Mouse (Mus musculus) CH12.LX (cell line): ENCODE measurements at regions not wholly inside any gene's neighbourhood (a gene's known extent, or its start where the extent isn't known, plus 50 kb on each side); places are given as distances from the start of the nearest gene placed in this dataset.

Experiments used
- DNase-seq: peaks from one replicate; pipeline ENCODE4 v3.0.0-alpha.2; 2013; ENCODE audit errors: extremely low read depth
- H3K27ac ChIP-seq: 2 replicates; pipeline ENCODE4 v1.5.1; 2012; ENCODE audit warnings: low read depth, mild to moderate bottlenecking, control low read depth, moderate library complexity; ENCODE audit not compliant: insufficient read depth
- H3K27me3 ChIP-seq: replicated peaks from 2 replicates; pipeline ENCODE3; 2012; ENCODE audit warnings: inconsistent platforms
- H3K36me3 ChIP-seq, 2 experiments: replicated peaks in 1 of 2; 2 replicates each; pipeline versions ENCODE3 to v1.6.1; 2012; ENCODE audit warnings: inconsistent platforms in 1 of 2, low read length in 1 of 2, mild to moderate bottlenecking in 1 of 2, mixed read lengths in 1 of 2, moderate library complexity in 1 of 2; ENCODE audit not compliant: control insufficient read depth in 1 of 2, insufficient read depth in 1 of 2
- H3K4me1 ChIP-seq, 2 experiments: 2 replicates each; pipeline ENCODE4 v1.6.1; 2012; ENCODE audit warnings: inconsistent platforms in 1 of 2, moderate library complexity in 1 of 2; ENCODE audit not compliant: insufficient read depth in 2 of 2, control insufficient read depth in 1 of 2
- H3K4me2 ChIP-seq: 2 replicates; pipeline ENCODE4 v1.6.1; 2012; ENCODE audit warnings: low read depth, mild to moderate bottlenecking, control low read depth; ENCODE audit not compliant: poor library complexity, insufficient read depth, severe bottlenecking
- H3K4me3 ChIP-seq, 3 experiments: fragments of 150-350 bp in 1 of 3; sonication (generic) in 1 of 3; replicated peaks in 1 of 3; 2 replicates each; pipeline versions ENCODE3 to v1.5.1; 2011 to 2012; ENCODE audit warnings: low read depth in 2 of 3, low read length in 2 of 3, mild to moderate bottlenecking in 2 of 3, moderate library complexity in 2 of 3, control low read depth in 1 of 3, improper control_type of control experiment in 1 of 3, inconsistent platforms in 1 of 3, mixed read lengths in 1 of 3; ENCODE audit not compliant: poor library complexity in 1 of 3
- H3K79me2 ChIP-seq: replicated peaks from 2 replicates; pipeline ENCODE4 v1.6.1; 2012; ENCODE audit warnings: mild to moderate bottlenecking, moderate library complexity; ENCODE audit not compliant: control insufficient read depth, poor library complexity, insufficient read depth, severe bottlenecking; ENCODE audit errors: extremely low read depth
- H3K9ac ChIP-seq: 2 replicates; pipeline ENCODE4 v1.6.1; 2012; ENCODE audit warnings: low read depth, mild to moderate bottlenecking, control low read depth, moderate library complexity; ENCODE audit not compliant: insufficient read depth
- H3K9me3 ChIP-seq: replicated peaks from 2 replicates; pipeline ENCODE3; 2012; ENCODE audit warnings: low read length, inconsistent platforms, mixed read lengths
- CTCF ChIP-seq, 2 experiments: IDR thresholded peaks in 1 of 2; conservative IDR thresholded peaks in 1 of 2; 2 replicates each; pipeline ENCODE4 v1.5.1; 2011 to 2012; ENCODE audit warnings: low read depth in 2 of 2, low read length in 2 of 2, improper control_type of control experiment in 1 of 2, inconsistent platforms in 1 of 2, mild to moderate bottlenecking in 1 of 2, moderate library complexity in 1 of 2
- E2F4 ChIP-seq: IDR thresholded peaks from 2 replicates; pipeline ENCODE4 v1.6.1; 2011; ENCODE audit warnings: low read depth, low read length, improper control_type of control experiment; ENCODE audit not compliant: insufficient replicate concordance
- EP300 ChIP-seq: IDR thresholded peaks from 2 replicates; pipeline ENCODE4 v1.6.1; 2011; ENCODE audit warnings: low read length, improper control_type of control experiment
- GABPA ChIP-seq: IDR thresholded peaks from 2 replicates; pipeline ENCODE4 v1.6.1; 2012; ENCODE audit warnings: low read depth, low read length, improper control_type of control experiment, inconsistent platforms; ENCODE audit not compliant: insufficient replicate concordance
- IRF4 ChIP-seq: IDR thresholded peaks from 2 replicates; pipeline ENCODE4 v1.6.1; 2014; ENCODE audit warnings: low read depth, mild to moderate bottlenecking, inconsistent platforms, low read length, improper control_type of control experiment
- MAZ ChIP-seq: IDR thresholded peaks from 2 replicates; pipeline ENCODE4 v1.6.1; 2012; ENCODE audit warnings: low read depth, mild to moderate bottlenecking, inconsistent platforms, low read length, improper control_type of control experiment, moderate library complexity
- RAD21 ChIP-seq: IDR thresholded peaks from 2 replicates; pipeline ENCODE4 v1.6.1; 2011; ENCODE audit warnings: low read depth, mild to moderate bottlenecking, low read length, improper control_type of control experiment, moderate library complexity
- SMC3 ChIP-seq: IDR thresholded peaks from 2 replicates; pipeline ENCODE4 v1.6.1; 2011; ENCODE audit warnings: low read depth, low read length, improper control_type of control experiment
- TBP ChIP-seq: conservative IDR thresholded peaks from 2 replicates; pipeline ENCODE4 v1.6.1; 2011; ENCODE audit warnings: low read depth, low read length, improper control_type of control experiment
- TCF12 ChIP-seq: IDR thresholded peaks from 2 replicates; pipeline ENCODE4 v1.6.1; 2014; ENCODE audit warnings: low read depth, mild to moderate bottlenecking, inconsistent platforms, low read length, improper control_type of control experiment
- ZC3H11A ChIP-seq: IDR thresholded peaks from 2 replicates; pipeline ENCODE4 v1.6.1; 2012; ENCODE audit warnings: low read depth, mild to moderate bottlenecking, inconsistent platforms, low read length, improper control_type of control experiment
- dilution Hi-C: fragments of 300-500 bp; cut with MboI; formaldehyde crosslinking; loops from 2 replicates; pipeline ENCODE4 v1.14.3; 2020; ENCODE audit warnings: low sequenced_read_pairs; ENCODE audit not compliant: extremely low pct_unique_long_range_greater_than_20kb, extremely low pct_ligation_motif_present
- in situ Hi-C: fragments of 300-500 bp; cut with MboI; formaldehyde crosslinking; loops from 3 replicates; pipeline ENCODE4 v1.14.3; 2019; ENCODE audit warnings: low sequenced_read_pairs, low pct_ligation_motif_present, low pct_unique_long_range_greater_than_20kb, mixed read lengths

DNA sequence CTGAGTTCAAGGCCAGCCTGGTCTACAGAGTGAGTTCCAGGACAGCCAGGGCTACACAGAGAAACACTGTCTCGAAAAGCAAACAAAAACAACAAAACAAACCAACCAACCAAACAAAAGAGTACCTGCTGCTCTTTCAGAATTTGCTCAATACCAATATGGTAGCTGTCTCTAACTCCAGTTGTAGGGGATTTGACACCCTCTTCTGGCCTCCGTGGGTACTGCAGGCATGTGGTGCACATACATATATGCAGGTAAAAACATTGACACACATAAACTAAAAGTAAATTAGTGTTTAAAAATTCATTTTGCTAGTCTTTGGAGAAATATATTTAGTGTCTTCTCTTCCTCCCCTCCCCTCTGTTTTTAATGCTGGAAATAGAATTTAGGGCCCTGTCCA lies 145.8 kb downstream of the Dusp6 start:
- peak; percentile 12 for DNase-seq
- Histone ChIP-seq H3K9ac (no peak overlapping the region), H3K27ac (no peak overlapping the region), H3K79me2 (no peaks in the 10 kb centered on the region), H3K27me3 (no peaks in the 10 kb centered on the region)
- peak; percentile 17 for TF ChIP-seq RAD21
- TF ChIP-seq TCF12 = no peak
- no peak for TF ChIP-seq TBP
- TF ChIP-seq CTCF (conservative IDR thresholded peaks at IDR 0.05 in 1 of 2, IDR thresholded peaks at IDR 0.05 in 1 of 2; ENCODE audit: low read depth in 2 of 2, low read length in 2 of 2) = peak in 1 of 2 experiments; percentile 22; a peak in 1 of 4 replicates
- no peak for TF ChIP-seq E2F4
- peak; percentile 5; the same call in 1 of the 2 replicates for TF ChIP-seq SMC3
- TF ChIP-seq, all 38 proteins: peak for 3
- Histone ChIP-seq H3K36me3 (no peaks in the 10 kb centered on the region), H3K4me1 (peaks cover 0 to 6% of the 10 kb centered on the region in 2 experiments; a peak in 1 of 4 replicates), H3K9me3 (no peaks in the 10 kb centered on the region), H3K4me3 (no peak overlapping the region), H3K4me2 (no peak overlapping the region)
- in situ Hi-C loops (no loop called here), dilution Hi-C loops (no loop called here)

DNA sequence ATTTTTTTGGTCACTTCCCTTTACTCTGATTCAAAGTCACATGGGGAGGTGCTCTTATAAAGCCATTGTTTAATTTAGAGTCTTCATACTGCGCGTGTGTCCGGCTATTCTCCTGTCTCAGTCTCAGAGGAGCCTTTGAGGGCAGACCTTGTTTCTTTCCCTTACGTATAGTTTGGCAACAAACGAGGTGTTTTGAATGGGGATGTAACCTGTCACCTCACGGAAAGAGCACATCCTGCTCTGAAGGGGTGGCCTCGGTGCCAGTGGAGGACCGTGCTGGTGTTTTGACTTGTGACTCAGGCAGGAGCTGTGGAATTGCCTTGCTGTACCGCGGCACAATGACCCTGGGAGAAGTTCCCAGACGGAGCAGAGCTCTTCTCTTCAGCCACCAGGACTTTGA lies 146.7 kb downstream of the Dusp6 start:
- no peak overlapping the region for H3K27ac ChIP-seq
- dilution Hi-C loops (no loop called here), in situ Hi-C loops (no loop called here)
- no peaks in the 10 kb centered on the region for H3K9me3 ChIP-seq
- DNase-seq = no peak
- no peak overlapping the region for H3K9ac ChIP-seq
- no peaks in the 10 kb centered on the region for H3K79me2 ChIP-seq
- no peak overlapping the region for H3K4me3 ChIP-seq
- no peak overlapping the region for H3K4me2 ChIP-seq
- no peaks in the 10 kb centered on the region for H3K27me3 ChIP-seq
- H3K4me1 ChIP-seq = peaks cover 0 to 6% of the 10 kb centered on the region in 2 experiments; a peak in 1 of 4 replicates
- TF ChIP-seq ZC3H11A (no peak), EP300 (no peak)
- H3K36me3 ChIP-seq = no peaks in the 10 kb centered on the region

DNA sequence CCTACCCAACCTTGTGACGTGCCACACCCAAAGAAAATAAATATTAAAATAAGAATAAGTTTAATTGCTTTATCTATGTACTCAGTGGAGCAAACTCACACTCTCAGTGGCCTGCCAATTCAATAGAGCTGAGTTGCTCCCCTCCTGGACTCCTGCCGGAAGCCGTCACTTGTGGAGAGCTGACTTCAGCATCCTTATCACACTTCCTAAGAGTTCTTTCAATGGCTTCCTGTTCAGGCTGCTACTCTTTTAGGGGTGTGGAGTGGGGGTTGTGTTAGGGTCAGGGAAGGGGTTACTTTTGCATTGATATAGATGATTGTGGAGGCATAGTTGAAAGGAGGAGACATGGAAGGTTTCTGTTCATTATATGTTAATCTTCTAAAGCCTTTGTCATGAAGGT lies 147.7 kb downstream of the Dusp6 start:
- Histone ChIP-seq H3K4me3 (no peak overlapping the region), H3K79me2 (no peaks in the 10 kb centered on the region), H3K9ac (no peak overlapping the region), H3K4me2 (no peak overlapping the region), H3K9me3 (no peaks in the 10 kb centered on the region), H3K4me1 (peaks cover 0 to 6% of the 10 kb centered on the region in 2 experiments; a peak in 1 of 4 replicates), H3K27me3 (no peaks in the 10 kb centered on the region)
- no peak for DNase-seq
- TF ChIP-seq ZC3H11A = no peak
- no peak for TF ChIP-seq MAZ
- no peak for TF ChIP-seq IRF4
- TF ChIP-seq GABPA = no peak
- TF ChIP-seq, all 38 proteins: peak for 0
- Histone ChIP-seq H3K27ac (no peak overlapping the region), H3K36me3 (no peaks in the 10 kb centered on the region)
- in situ Hi-C loops (no loop called here), dilution Hi-C loops (no loop called here)
